Mouse (Mus musculus) left cerebral cortex, adult 18-20 months (tissue): ENCODE measurements around the gene Glce. TPM values are rescaled to one million over a fixed set of nuclear protein-coding genes. Genes with fewer than 3 reads are reported as not detected.

Source experiments
- DNase-seq, 2 experiments: peaks; one replicate each; pipeline ENCODE4 v3.0.0; 2021 to 2022; ENCODE audit warnings: low spot score in 2 of 2, mixed read lengths in 1 of 2
- microRNA-seq, 2 experiments: library from miRNA; unstranded; fragments of <30 nt; microRNA quantifications; one replicate each; pipeline ENCODE4 v1.2.0; 2021
- total RNA-seq, 2 experiments: library from RNA; stranded (reverse); gene quantifications; 2 replicates each; pipeline ENCODE4 v1.2.3; 2021

Gene Glce
- total RNA-seq, 2 experiments from 2014 or later, result 37.1 to 37.8 TPM

DNA sequence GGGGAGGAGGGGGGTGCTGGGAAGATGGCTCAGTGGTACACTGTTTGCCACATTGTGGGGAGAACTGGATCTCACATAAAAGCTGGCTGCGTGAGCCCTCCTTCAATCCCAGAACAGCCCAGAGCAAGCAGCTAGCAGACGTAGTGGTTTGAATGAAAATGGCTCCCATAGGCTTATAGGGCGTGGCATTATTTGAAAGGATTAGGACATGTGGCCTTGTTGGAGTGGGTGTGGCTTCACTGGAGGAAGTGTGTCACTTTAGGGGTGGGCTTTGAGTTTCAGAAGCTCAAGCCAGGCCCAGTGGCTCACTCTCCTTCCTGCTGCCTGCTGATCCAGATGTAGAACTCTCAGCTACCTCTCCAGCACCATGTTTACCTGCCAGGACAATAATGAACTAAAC, 90.2 kb downstream of the Glce start:
- DNase-seq, result no peak

DNA sequence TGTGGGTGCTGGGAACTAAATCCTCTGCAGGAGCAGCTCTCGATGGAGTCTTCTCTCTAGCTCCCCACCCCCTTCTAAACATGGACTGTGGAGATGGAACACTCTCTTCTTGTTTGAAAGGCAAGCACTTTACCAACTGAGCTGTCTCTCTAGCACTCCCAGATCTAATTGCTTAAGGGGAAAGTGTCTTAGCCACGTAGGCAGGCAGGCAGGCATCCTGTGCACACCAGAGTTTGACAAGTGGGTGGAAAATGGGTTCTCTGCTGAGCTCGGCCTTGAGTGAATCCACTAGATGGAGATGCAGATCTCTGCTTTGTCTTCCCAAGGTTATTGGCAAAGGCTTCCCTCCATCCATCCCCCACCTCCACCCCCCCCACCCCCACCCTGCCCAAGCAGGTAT, 94.4 kb downstream of the Glce start:
- no peak for DNase-seq

DNA sequence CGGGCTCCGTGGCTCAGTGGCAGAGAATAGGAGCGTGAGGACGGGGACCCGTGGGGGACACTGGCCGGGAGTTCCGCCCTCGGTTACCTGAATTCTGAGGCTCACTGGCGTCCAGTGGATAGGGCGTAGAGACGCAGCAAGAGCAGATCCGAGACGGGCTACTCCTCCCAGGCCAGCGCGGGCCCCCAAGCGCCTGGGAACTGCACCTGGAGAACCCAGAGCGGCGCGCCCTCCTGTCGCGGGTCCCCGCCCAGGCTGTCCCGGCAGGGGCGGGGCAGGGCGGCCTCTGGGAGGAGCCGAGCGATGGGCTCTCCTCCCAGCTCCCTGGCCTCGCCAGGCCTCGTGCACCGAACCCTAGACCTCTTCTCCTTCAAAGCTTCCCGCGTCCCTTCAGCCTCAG, 95.9 kb downstream of the Glce start, which contains the start of gene Paqr5:
TSS of gene Paqr5 (minus strand) at position 257 of the 400 bp plus-strand sequence.
- DNase-seq, result no peak

DNA sequence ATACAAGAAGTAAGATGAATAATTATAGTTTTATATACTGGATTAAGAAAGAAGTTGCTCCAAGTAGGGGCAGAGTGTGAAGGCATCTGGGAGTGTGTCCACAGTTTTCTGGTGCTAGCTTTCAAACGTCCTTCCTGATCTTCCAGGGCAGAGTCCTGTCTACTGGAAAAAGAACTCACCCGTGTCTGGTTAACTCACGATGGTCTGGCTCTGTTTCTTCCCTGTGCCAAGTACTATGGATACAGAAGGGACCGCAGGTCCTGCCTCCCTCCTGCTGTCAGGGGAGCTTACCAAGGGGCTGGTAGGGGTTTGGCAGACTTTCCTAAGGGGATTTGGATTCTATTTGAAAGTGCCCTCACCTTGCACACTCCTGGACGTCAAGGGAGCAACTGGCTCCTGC, 97.4 kb downstream of the Glce start:
- DNase-seq, result no peak

DNA sequence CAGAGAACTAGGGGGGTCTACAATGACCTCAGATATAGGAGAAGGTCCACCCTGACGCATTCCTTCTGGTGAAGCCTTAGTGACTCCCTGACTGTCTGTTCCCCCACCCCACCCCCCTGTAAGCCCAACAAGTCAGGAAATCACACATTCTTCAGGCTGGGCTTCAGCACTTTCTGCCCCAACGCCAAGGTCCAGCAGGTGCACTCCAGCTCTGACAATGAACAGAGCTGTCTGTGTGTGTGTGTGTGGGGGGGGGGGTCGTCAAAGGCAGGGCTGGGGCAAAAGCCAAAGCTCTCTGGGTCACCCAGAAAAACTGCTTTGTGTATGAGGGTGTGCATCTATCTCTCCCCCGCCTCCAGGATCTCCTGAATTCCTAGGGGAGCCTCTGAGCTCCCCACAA, 98.6 kb downstream of the Glce start:
- DNase-seq, result no peak

DNA sequence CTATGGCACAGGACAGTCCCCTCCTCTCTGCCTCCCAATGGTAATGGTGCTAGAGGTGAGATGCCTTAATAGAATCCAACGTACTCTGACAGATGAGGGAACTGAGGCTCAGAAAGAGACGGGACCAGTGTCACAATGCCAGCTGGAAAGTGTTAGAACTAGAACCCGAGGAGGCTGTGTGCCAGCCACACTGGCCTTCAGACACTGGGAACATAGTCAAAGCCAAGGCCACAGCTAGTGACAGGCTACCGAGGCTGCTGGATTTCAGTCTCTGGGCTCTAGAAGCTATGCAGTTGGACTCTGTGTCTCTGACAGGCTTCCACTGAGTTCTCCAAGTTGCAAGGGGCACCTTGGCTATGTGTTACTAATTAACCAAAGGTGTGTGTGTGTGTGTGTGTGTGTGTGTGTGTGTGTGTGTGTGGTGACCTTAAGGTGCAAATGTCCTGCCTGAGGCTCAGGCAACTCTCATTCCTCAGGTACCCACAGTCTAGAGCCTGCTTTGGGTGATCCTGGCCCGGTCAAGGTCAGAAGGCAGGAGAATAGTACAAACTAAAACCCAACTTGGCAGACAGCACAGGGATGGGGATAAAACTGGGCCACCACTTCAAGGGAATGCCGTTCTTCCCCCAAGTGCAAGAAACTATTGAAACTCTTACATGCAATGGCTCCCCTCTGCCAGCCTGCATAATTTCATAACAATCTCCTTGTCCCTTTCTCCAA, 99.3 kb downstream of the Glce start:
- no peak for DNase-seq

DNA sequence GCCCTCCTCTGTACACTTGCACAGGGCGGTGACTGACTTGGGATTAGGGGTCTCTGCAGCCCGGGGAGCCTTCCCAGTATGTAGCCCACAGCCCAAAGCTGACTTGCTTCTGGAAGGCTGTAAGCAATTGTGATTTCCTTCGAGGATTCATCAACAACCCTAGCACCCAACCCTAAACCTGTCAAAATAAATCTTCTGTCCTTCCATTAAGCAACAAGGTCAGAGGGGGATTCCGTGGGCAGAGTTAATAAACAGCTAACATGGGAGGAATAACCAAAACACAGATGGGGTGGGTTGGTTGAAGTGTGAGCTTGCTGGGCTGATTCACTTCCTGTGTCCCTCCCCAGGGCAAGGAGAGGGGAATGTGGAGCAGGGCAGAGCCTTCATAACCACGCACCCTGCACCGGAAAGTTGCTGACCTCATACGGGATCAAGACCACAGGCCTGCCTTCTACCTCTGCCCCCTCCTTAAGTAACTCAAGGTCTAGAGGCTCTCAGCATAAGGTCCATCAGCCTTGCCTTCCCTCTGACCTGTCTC, 100.8 kb downstream of the Glce start:
- no peak for DNase-seq

- DNase-seq, result no peak
Observed at GRCm38 (mm10) chr9:62020259-62020658, 102.2 kb downstream of the Glce start.

DNA sequence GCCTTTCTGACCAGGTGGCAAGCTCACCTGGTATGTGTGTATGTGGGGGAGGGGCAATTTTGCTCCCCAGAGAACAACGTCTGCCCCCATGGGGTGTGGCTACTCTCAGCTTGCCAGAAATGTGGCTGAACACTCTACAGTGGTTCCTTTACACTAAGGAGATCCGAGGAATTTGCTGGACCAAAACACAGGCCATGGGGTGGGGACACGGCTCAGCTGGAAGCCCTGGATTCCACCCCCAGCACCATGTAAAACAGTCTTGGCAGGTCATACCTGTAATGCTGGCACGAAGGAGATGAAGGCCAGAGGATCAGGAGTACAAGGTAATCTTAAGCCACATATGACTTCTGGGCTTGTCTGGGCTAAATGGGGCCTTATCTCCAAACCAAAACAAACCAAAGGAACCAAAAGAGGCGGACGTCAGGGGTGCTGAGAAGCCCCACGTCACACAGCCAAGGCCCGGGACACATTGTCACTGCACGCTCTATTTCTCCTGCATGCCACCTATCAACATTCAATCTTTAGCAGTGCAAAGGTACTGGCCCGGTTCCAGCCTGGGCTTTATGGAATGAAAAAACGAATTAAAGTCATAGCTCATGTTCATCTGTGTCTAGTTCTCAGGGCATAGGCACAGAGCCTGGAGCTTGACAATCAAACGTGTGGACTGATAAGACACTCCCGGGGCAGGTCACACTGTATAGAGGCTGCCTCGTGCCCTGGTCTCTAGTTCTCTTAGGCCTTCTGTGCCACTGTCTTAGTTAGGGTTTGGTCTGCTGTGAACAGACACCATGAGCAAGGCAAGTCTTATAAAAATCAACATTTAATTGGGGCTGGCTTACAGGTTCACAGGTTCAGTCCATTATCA, 104.0 kb downstream of the Glce start:
- DNase-seq, result no peak

DNA sequence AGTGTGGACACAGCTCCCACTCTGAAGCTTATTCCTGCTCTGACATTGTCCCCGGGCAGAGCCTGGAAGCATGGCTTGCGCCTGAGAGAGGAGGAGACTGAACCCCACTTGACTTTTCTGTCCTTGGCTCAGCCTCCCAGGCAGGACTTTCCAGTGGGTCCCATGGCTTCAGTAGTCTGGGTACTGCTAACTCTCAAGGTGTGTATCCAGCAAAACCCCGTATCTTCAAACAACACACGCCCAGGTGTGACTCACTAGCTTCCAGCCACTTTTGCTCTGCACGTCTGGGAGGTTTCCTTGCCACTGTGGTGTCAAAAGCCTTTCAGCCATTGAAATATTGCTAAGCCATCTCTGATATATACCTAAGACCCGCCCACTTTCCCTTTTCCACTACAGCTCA, 105.1 kb downstream of the Glce start:
- DNase-seq, result no peak

GRCm38 (mm10) chr9:62015504-62015903, 107.0 kb downstream of the Glce start:
- no peak for DNase-seq

DNA sequence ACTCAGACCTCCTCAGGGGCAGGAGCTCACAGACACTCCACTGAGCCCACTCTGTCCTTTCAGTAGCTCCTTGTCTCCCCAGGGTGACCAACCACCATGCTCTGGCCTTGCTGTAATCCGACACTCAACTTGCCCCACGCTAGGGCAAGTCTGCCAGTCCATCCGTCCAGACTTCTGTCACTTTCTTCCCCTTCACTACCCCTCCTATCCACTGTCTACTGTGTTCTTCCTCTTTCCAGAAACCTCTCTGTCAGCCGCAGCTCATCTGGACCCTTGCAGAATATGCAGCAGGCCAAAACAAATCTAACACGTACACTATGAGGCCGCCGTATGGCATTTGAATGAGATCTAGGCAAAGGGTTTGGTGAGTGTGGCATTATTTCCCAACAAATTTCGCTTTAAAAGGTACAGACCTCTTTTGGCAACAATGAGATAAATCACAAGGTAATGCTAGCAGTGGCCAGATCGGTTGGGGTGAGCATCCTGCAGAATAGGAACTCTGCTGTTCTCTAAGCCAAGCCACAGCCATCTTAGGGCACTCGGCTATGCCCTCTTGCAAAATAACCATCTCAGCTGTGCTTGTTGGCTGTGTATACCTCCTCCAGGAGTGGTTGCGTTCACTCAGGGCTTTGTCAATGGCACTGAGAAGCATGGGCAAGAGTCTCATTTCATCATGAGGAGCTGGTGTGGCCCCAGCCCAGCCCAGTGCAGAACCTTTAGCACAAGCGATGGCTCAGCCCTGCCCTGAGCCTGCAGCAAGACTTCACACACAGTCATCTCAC, 108.9 kb downstream of the Glce start:
- no peak for DNase-seq

DNA sequence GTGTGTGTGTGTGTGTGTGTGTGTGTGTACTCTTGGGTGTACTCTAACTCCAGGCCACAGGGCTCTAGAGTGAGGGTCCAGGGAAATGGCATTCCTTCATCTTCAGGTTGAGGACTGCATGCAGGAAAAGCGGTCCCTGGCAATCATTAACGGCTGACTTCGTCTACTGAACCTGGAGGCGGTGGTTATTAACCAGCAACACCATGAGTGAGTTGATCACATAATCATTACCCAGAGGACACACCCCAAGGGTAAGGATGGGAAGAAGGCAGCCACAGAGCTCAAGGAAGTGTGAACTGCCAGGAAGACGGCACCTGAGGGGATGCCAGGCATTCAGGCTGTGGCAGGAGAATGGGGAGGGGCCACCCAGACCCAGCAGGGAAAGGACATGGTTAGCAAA, 114.1 kb downstream of the Glce start:
- DNase-seq, result no peak

Small RNA genes within 50 kb of the gene (microRNA-seq; reads per million reads assigned to microRNA genes)
- gene Mir5133, result 0 to 0.63 reads per million in 2 experiments

Other genes starting within 250 kb of the Glce start
- 1,000 to 10,000 TPM; 1,463 to 1,514 TPM for gene Rplp1, start 208.1 kb downstream of the Glce start, total RNA-seq
- 1 to 10 TPM; 1.9 to 2.1 TPM for gene Kif23, start 175.9 kb downstream of the Glce start, total RNA-seq
- 1 to 10 TPM; 3.5 to 3.8 TPM for gene Paqr5, start 95.8 kb downstream of the Glce start, total RNA-seq
- not detected for gene Spesp1, start 159.6 kb upstream of the Glce start, total RNA-seq
- 100 to 1,000 TPM; 255 to 287 TPM for gene Anp32a, start 218.6 kb upstream of the Glce start, total RNA-seq